Mouse (Mus musculus): ENCODE results near the gene Bex1. TPM values are rescaled to one million over a fixed set of nuclear protein-coding genes. Genes with fewer than 3 reads are reported as not detected.

Bex1 gene
- polyA plus RNA-seq, 1 experiment from 2014 or later = 0.86 TPM

GRCm38 (mm10) chrX:136216303-136216702, 990 bp upstream of the Bex1 start:
- ATAC-seq (no peak), DNase-seq (ENCODE audit: low read depth, low spot score) (no peak)
- no peak for TF ChIP-seq CTCF (IDR thresholded peaks at IDR 0.05)
- in situ Hi-C loops (cut with MboI; ENCODE audit: low pct_unique_long_range_greater_than_20kb) = no loop called here
- peaks cover 15% of the 10 kb centered on the region for H3K27me3 ChIP-seq
- CTCF ChIA-PET = no interaction called here
- POLR2A ChIA-PET = no interaction called here

- in situ Hi-C loops (cut with MboI; ENCODE audit: low pct_unique_long_range_greater_than_20kb) = no loop called here
- TF ChIP-seq CTCF (IDR thresholded peaks at IDR 0.05) = no peak
- ATAC-seq = no peak
- peaks cover 12% of the 10 kb centered on the region for H3K27me3 ChIP-seq
- ChIA-PET POLR2A (no interaction called here), CTCF (no interaction called here)
- no peak for DNase-seq (ENCODE audit: low read depth, low spot score)
Observed at GRCm38 (mm10) chrX:136213396-136213795, 1.9 kb downstream of the Bex1 start.

- CTCF ChIA-PET = no interaction called here
- no peak for DNase-seq (ENCODE audit: low read depth, low spot score)
- peaks cover 22% of the 10 kb centered on the region for H3K27me3 ChIP-seq
- POLR2A ChIA-PET = no interaction called here
- no peak for ATAC-seq
- no peak for TF ChIP-seq CTCF (IDR thresholded peaks at IDR 0.05)
- in situ Hi-C loops (cut with MboI; ENCODE audit: low pct_unique_long_range_greater_than_20kb) = no loop called here
Observed at GRCm38 (mm10) chrX:136204406-136204805, 10.9 kb downstream of the Bex1 start.

GRCm38 (mm10) chrX:136203664-136204066, 11.6 kb downstream of the Bex1 start, which contains the start of gene Tceal5:
Gene Tceal5, minus strand, starts transcription at chrX:136203876.
- CTCF ChIA-PET = no interaction called here
- TF ChIP-seq CTCF (IDR thresholded peaks at IDR 0.05) = no peak
- no peak for ATAC-seq
- in situ Hi-C loops (cut with MboI; ENCODE audit: low pct_unique_long_range_greater_than_20kb) = no loop called here
- POLR2A ChIA-PET = no interaction called here
- peaks cover 23% of the 10 kb centered on the region for H3K27me3 ChIP-seq
- DNase-seq (ENCODE audit: low read depth, low spot score) = no peak

GRCm38 (mm10) chrX:136203257-136203656, 12.1 kb downstream of the Bex1 start:
- H3K27me3 ChIP-seq = peaks cover 23% of the 10 kb centered on the region
- ATAC-seq (no peak), DNase-seq (ENCODE audit: low read depth, low spot score) (no peak)
- in situ Hi-C loops (cut with MboI; ENCODE audit: low pct_unique_long_range_greater_than_20kb) = no loop called here
- POLR2A ChIA-PET = no interaction called here
- TF ChIP-seq CTCF (IDR thresholded peaks at IDR 0.05) = no peak
- CTCF ChIA-PET = no interaction called here

GRCm38 (mm10) chrX:136196873-136197272, 18.4 kb downstream of the Bex1 start:
- POLR2A ChIA-PET = no interaction called here
- ATAC-seq = no peak
- no peak for DNase-seq (ENCODE audit: low read depth, low spot score)
- CTCF ChIA-PET = interaction anchor here (0.8 kb wide), 1 partner anchor 42 kb away, joined by 3 read pairs; no protein-coding TSS in a partner anchor
- in situ Hi-C loops (cut with MboI; ENCODE audit: low pct_unique_long_range_greater_than_20kb) = loop anchor here (10.0 kb wide), 1 partner anchor 138 kb away; no protein-coding TSS in a partner anchor
- peaks cover 27% of the 10 kb centered on the region for H3K27me3 ChIP-seq
- peak; percentile 58 for TF ChIP-seq CTCF (IDR thresholded peaks at IDR 0.05)

- no peak for DNase-seq (ENCODE audit: low read depth, low spot score)
- POLR2A ChIA-PET = no interaction called here
- CTCF ChIA-PET = no interaction called here
- ATAC-seq = no peak
- in situ Hi-C loops (cut with MboI; ENCODE audit: low pct_unique_long_range_greater_than_20kb) = loop anchor here (10.0 kb wide), 1 partner anchor 139 kb away; no protein-coding TSS in a partner anchor
- H3K27me3 ChIP-seq = peaks cover 26% of the 10 kb centered on the region
- TF ChIP-seq CTCF (IDR thresholded peaks at IDR 0.05) = no peak
Observed at GRCm38 (mm10) chrX:136195193-136195944, 19.9 kb downstream of the Bex1 start.

- no peak for DNase-seq (ENCODE audit: low read depth, low spot score)
- ChIA-PET CTCF (no interaction called here), POLR2A (no interaction called here)
- no peak for ATAC-seq
- peaks cover 30% of the 10 kb centered on the region for H3K27me3 ChIP-seq
- in situ Hi-C loops (cut with MboI; ENCODE audit: low pct_unique_long_range_greater_than_20kb) = no loop called here
- TF ChIP-seq CTCF (IDR thresholded peaks at IDR 0.05) = no peak
Observed at GRCm38 (mm10) chrX:136183107-136183506, 32.2 kb downstream of the Bex1 start.

GRCm38 (mm10) chrX:136180897-136181553, 34.3 kb downstream of the Bex1 start:
- no peak for DNase-seq (ENCODE audit: low read depth, low spot score)
- in situ Hi-C loops (cut with MboI; ENCODE audit: low pct_unique_long_range_greater_than_20kb) = no loop called here
- ChIA-PET POLR2A (no interaction called here), CTCF (no interaction called here)
- no peak for TF ChIP-seq CTCF (IDR thresholded peaks at IDR 0.05)
- peaks cover 20% of the 10 kb centered on the region for H3K27me3 ChIP-seq
- no peak for ATAC-seq

GRCm38 (mm10) chrX:136172786-136173185, 42.5 kb downstream of the Bex1 start:
- ATAC-seq (no peak), DNase-seq (ENCODE audit: low read depth, low spot score) (no peak)
- in situ Hi-C loops (cut with MboI; ENCODE audit: low pct_unique_long_range_greater_than_20kb) = no loop called here
- no peak for TF ChIP-seq CTCF (IDR thresholded peaks at IDR 0.05)
- ChIA-PET CTCF (interaction anchor here (0.7 to 1.2 kb wide), 2 partner anchors 11 to 25 kb away, joined by 3 read pairs; no protein-coding TSS in a partner anchor), POLR2A (interaction anchor here (0.6 kb wide), 1 partner anchor 64 kb away, joined by 3 read pairs; no protein-coding TSS in a partner anchor)
- H3K27me3 ChIP-seq = peaks cover 18% of the 10 kb centered on the region

- CTCF ChIA-PET = interaction anchor here (0.7 to 1.2 kb wide), 2 partner anchors 12 to 26 kb away, joined by 3 read pairs; no protein-coding TSS in a partner anchor
- TF ChIP-seq CTCF (IDR thresholded peaks at IDR 0.05) = no peak
- POLR2A ChIA-PET = interaction anchor here (0.6 kb wide), 1 partner anchor 65 kb away, joined by 3 read pairs; no protein-coding TSS in a partner anchor
- in situ Hi-C loops (cut with MboI; ENCODE audit: low pct_unique_long_range_greater_than_20kb) = no loop called here
- DNase-seq (ENCODE audit: low read depth, low spot score) (peak; percentile 25), ATAC-seq (peak; percentile 95)
- peaks cover 18% of the 10 kb centered on the region for H3K27me3 ChIP-seq
Observed at GRCm38 (mm10) chrX:136172118-136172551, 43.2 kb downstream of the Bex1 start, which contains the start of gene Tceal8. Gene Tceal8, minus strand, starts transcription at chrX:136172342.

All from Patski (cell line).